Mouse (Mus musculus): ENCODE data around the gene Ssbp4. TPM values are rescaled to one million over a fixed set of nuclear protein-coding genes. Genes with fewer than 3 reads are reported as not detected.

The Ssbp4 gene
- total RNA-seq, 2 experiments from 2014 or later: 221 to 261 TPM

DNA sequence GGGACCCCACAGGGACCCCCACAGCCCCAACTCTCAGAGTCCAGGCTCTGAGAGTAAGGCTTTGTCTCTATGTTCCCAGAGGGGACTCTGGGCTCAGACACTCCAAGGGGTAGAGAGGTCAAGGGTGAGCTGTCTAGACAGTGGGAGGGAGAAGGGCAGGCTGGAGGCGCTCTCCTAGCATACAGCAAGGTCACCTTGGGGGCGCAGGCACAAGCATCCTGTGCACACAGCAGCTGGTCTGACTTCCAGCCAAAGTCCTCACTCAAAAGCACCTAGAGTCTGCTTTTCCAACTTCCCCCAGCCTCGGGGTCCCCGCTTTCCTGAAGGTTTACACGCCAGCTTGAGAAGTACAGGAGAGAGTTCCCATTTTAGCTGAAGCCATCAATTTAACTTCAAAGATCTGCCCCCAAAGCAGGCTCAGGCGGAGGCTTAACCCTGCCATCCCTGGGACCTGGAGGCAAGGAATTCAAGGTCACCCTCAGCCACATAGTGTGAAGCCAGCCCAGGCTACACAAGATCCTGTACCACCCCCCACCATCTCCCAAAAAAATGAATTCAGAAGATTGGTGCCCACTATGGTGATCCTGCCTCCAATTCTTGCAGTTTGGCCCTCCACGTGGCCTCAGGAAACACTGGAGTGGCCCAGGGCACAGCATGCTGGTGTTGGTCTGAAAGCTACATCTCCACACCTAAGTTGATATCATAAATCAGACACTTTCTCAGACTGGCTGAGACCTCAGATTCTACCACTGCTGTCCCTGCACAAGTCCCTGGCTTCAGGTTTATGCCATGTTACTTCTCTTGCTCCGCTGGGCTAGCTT is 38.9 kb upstream of the Ssbp4 start:
- no peak for DNase-seq (ENCODE audit: extremely low spot score in 1 of 2, low spot score in 2 of 2)
- no peak for TF ChIP-seq CTCF (IDR thresholded peaks at IDR 0.05)
- no peak overlapping the region for H3K27ac ChIP-seq
- intact Hi-C loops (cut with DNase I): no loop called here
- no peak overlapping the region for H3K4me3 ChIP-seq

DNA sequence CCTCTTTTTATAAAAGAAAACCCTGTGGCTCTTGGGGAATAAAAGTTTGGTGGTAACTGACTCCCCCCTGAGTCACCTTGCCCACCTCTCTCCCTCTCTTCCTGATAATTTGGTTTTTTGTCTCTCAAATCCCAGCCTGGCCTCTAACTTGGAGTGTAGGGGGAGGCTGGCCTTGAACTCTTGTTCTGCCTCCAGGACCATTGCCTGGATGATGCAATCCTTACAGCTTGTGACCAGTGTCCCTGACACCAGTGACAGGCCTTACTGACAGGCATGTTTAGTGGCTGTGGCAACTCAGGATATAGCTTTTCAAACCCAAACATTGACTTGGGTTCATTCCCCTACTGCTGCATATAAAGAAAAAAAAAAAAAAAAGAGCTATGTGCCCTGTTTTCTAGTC is 38.1 kb upstream of the Ssbp4 start:
- intact Hi-C loops (cut with DNase I): no loop called here
- no peak for TF ChIP-seq CTCF (IDR thresholded peaks at IDR 0.05)
- no peak for DNase-seq (ENCODE audit: extremely low spot score in 1 of 2, low spot score in 2 of 2)
- H3K4me3 ChIP-seq: no peak overlapping the region
- no peak overlapping the region for H3K27ac ChIP-seq

DNA sequence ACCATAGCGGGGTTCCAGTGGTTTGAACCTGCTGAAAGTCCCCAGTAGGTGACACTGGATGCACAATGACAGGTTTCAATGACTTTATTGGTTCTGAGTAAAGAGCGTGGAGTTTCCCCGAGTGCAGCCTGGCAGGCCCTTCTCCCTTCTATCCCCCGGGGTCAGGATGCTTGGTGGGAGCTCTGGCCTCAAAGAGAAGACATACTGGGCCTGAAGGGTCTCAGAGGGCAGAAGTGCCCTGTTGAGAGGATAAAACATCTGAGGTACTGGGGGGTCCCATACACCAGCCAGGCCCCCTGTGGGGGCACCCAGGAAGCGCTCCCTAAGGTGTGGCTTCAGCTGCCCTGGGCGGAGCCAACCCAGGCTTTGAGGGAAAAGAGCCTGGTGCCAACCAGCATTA is 37.7 kb upstream of the Ssbp4 start:
- TF ChIP-seq CTCF (IDR thresholded peaks at IDR 0.05): no peak
- intact Hi-C loops (cut with DNase I): no loop called here
- Histone ChIP-seq H3K27ac (no peak overlapping the region), H3K4me3 (no peak overlapping the region)
- no peak for DNase-seq (ENCODE audit: extremely low spot score in 1 of 2, low spot score in 2 of 2)

DNA sequence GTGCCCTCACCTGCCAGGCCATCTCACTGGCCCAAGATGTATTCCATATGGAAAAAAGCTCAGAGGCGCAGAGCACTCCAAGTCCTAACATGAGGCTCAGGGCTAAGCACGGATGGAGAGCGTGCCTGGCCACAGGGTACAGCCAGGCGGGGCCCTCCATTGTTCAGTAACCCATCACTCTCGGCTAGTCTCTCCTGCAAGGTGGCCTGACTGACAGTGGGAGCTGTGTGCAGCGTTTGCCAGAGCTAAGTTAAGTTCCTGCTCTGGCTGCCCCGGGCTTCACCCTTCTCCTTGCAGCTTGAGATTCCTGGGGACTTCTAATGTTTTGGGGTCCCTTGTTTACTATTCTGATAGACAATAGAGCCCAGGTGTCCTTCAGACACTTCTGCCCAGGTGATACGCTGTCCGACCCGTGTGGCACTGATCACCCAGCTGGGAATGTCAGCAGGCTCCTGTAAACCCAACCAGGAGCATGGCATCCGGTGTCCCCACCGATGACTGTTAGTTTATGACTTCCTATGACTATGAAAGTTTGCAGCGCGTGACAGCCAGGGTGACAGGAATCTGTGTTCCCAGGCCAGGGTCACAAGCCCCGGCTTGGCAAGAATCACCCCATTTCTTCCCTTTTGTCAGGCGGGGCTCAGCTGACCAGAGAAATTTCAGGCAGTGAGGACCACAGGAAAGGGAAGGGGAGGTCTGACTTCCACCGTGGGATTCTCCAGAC is 37.0 kb upstream of the Ssbp4 start:
- intact Hi-C loops (cut with DNase I): no loop called here
- no peak for TF ChIP-seq CTCF (IDR thresholded peaks at IDR 0.05)
- no peak overlapping the region for H3K4me3 ChIP-seq
- no peak overlapping the region for H3K27ac ChIP-seq
- no peak for DNase-seq (ENCODE audit: extremely low spot score in 1 of 2, low spot score in 2 of 2)

DNA sequence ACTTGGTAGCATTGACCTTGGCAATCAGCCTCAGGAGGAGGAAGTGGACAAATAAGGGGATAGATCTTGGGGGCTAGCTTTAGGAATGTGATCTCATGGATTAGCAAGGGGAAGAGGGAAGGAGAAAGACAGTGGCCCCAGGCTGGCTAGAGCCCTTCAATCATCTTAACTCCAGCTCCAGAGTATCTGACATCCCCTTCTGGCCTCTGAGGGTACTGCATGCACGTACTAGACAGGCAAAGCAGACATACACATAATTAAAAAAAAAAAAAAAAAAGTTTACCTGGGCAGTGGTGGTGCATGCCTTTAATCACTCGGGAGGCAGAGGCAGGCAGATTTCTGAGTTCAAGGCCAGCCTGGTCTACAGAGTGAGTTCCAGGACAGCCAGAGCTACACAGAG is 35.4 kb upstream of the Ssbp4 start:
- no peak overlapping the region for H3K27ac ChIP-seq
- TF ChIP-seq CTCF (IDR thresholded peaks at IDR 0.05): peak; percentile 30
- no peak for DNase-seq (ENCODE audit: extremely low spot score in 1 of 2, low spot score in 2 of 2)
- no peak overlapping the region for H3K4me3 ChIP-seq
- intact Hi-C loops (cut with DNase I): no loop called here

DNA sequence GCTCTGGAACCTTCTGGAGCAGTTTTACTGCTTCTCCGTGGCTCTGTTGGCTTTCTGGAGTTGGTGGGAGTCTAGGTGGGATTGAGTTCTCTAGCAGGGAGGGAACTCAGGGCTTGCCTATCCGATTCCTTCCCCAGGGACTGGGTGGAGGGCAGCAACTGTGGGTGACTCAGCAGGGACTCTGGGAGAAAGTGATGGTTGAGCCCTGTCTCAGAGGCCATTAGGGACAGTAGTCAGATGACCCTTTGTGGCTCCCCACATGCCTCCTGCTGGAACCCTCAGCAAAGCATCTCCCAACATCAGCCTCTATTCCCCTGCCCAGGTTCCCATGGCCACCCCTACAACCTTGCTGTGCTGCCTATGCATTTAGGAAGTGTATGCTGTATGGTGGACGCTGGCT is 34.3 kb upstream of the Ssbp4 start:
- intact Hi-C loops (cut with DNase I): no loop called here
- no peak for DNase-seq (ENCODE audit: extremely low spot score in 1 of 2, low spot score in 2 of 2)
- no peak for TF ChIP-seq CTCF (IDR thresholded peaks at IDR 0.05)
- Histone ChIP-seq H3K27ac (no peak overlapping the region), H3K4me3 (no peak overlapping the region)

DNA sequence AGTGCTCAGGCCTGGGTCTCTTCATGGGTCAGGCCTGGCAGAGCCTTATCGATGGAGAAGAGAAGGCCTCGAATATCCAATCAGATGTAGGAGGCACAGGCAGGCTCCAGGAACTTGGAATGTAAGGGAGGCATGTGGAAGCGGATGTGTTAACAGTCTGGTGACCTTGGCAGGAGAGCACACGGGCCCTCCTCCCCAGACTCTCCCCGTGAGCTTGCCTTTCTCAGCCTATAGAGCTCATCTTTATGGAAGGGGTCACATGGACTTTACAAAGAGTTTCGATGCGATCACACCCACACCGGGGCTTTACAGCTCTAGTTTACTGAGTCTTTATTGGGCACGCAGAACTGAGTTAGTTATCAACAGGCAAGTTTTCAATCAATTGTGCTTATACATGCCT is 30.1 kb upstream of the Ssbp4 start:
- intact Hi-C loops (cut with DNase I): no loop called here
- DNase-seq (ENCODE audit: extremely low spot score in 1 of 2, low spot score in 2 of 2): no peak
- H3K27ac ChIP-seq: no peak overlapping the region
- no peak overlapping the region for H3K4me3 ChIP-seq
- TF ChIP-seq CTCF (IDR thresholded peaks at IDR 0.05): no peak

DNA sequence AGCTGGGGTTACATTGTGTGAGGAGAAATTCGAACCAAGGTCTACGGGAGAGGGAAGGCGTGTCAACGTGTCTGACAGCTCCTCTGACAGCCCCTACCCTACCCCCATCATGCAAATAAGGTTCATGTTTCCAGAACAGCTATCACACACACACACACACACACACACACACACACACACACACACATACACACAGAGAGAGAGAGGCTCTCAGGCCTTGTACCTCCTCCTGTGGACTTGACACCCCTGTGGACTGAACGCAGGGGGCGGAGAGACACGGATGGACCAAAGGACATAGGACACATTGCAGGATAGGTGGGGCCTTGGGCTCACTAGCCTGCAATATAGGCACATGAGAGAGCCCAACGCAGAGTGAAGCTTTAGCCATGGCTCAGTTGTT is 28.2 kb upstream of the Ssbp4 start:
- Histone ChIP-seq H3K27ac (no peak overlapping the region), H3K4me3 (no peak overlapping the region)
- no peak for TF ChIP-seq CTCF (IDR thresholded peaks at IDR 0.05)
- intact Hi-C loops (cut with DNase I): no loop called here
- DNase-seq (ENCODE audit: extremely low spot score in 1 of 2, low spot score in 2 of 2): no peak

DNA sequence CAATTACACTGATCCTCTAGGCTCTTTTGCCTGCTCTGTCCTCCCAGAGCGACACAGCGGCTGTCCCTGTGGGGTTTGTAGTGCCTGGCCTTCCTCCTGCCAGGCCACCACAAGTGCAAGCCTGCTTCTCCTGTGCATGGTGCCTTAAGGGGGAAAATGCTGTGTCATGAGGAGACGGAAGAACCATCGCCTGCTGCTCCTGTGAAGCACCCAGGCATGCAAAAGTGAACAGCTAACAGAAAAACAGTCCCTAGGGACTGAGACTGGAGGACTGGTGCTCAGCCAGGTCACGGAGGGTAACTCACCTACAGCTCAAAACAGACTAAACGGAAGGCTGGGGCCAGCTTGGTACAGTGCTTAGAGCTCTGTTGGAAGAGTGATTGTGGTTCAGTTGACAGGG is 26.9 kb upstream of the Ssbp4 start:
- no peak overlapping the region for H3K4me3 ChIP-seq
- intact Hi-C loops (cut with DNase I): no loop called here
- DNase-seq (ENCODE audit: extremely low spot score in 1 of 2, low spot score in 2 of 2): no peak
- no peak overlapping the region for H3K27ac ChIP-seq
- TF ChIP-seq CTCF (IDR thresholded peaks at IDR 0.05): no peak

DNA sequence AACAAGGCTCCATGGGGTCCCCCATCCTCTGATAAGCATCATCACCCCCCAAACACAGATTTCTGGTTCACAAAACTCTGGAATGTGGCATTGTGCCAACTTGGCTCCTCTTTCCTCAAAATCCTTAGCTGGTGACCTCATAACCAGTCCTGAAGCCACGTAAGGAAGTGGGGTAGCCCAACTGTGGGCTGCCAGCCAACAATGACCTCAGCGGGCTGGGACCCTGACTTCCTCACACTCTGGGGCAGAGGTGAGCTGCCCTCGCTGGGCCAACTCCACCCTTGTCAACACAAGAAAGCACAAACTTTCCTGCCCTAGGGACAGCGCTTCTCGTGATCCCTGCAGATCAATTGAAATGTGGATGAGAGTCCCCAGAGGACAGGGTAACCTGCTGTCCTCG is 25.4 kb upstream of the Ssbp4 start:
- no peak overlapping the region for H3K27ac ChIP-seq
- H3K4me3 ChIP-seq: no peak overlapping the region
- no peak for TF ChIP-seq CTCF (IDR thresholded peaks at IDR 0.05)
- intact Hi-C loops (cut with DNase I): no loop called here
- no peak for DNase-seq (ENCODE audit: extremely low spot score in 1 of 2, low spot score in 2 of 2)

DNA sequence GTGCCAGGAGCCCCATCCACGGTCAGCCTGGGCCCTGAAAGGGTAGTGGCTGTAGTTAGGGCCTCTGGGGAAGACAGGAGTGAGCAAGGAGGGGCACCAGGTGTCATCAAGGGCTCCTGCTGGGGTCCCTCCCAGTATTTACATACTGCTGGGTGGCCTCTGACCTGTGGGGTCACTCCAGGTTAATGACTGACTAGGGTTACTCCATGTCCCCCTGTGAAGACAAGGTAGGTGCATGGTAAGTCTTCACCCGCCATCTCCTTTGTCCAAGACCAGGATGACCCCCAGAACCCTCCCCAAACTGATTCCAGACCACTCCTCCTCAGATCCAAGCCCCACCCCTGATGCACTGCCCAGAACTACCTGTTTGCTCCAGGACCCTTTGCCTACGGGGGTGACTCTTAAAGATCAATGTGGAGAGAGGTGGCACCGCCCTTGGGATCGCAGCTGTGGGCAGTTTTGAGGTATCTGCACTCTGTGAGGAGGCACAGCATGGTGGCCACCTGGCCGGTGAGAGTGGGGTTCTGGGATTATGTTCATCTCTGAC is 23.7 kb upstream of the Ssbp4 start, which contains the start of gene Gdf15:
Gene Gdf15 (minus strand): TSS at position 111 of the 547 bp plus-strand sequence.
- H3K4me3 ChIP-seq: no peak within 1 kb of the TSS
- no peak for TF ChIP-seq CTCF (IDR thresholded peaks at IDR 0.05)
- intact Hi-C loops (cut with DNase I): no loop called here
- no peak within 1 kb of the TSS for H3K27ac ChIP-seq
- DNase-seq (ENCODE audit: extremely low spot score in 1 of 2, low spot score in 2 of 2): no peak

DNA sequence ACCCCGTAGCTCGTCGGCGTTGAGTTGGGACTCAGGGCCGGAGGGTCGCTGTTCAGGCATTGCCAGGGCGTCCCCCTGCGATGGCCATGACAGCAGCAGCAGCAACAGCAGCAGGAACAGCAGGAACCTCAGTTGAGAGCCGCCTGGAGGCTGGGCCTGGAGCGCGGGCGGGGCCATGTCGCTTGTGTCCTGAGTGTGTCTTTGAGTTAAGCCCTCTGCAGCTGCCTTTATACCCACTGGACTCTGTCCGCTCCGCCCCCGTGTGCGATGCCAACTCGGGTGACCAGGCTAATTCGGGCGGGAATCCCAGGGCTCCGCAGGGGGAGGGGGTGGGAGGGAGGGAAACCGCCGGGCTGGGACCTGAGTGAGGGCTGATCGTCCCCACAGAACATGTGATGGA is 22.8 kb upstream of the Ssbp4 start:
- intact Hi-C loops (cut with DNase I): loop anchor here (2.0 kb wide), 1 partner anchor 21 kb away; no protein-coding TSS in a partner anchor
- Histone ChIP-seq H3K27ac (no peak overlapping the region), H3K4me3 (no peak overlapping the region)
- DNase-seq (ENCODE audit: extremely low spot score in 1 of 2, low spot score in 2 of 2): no peak
- no peak for TF ChIP-seq CTCF (IDR thresholded peaks at IDR 0.05)
